ENCODE assay signal across 8 mouse cellular contexts in the genomic region with DNA sequence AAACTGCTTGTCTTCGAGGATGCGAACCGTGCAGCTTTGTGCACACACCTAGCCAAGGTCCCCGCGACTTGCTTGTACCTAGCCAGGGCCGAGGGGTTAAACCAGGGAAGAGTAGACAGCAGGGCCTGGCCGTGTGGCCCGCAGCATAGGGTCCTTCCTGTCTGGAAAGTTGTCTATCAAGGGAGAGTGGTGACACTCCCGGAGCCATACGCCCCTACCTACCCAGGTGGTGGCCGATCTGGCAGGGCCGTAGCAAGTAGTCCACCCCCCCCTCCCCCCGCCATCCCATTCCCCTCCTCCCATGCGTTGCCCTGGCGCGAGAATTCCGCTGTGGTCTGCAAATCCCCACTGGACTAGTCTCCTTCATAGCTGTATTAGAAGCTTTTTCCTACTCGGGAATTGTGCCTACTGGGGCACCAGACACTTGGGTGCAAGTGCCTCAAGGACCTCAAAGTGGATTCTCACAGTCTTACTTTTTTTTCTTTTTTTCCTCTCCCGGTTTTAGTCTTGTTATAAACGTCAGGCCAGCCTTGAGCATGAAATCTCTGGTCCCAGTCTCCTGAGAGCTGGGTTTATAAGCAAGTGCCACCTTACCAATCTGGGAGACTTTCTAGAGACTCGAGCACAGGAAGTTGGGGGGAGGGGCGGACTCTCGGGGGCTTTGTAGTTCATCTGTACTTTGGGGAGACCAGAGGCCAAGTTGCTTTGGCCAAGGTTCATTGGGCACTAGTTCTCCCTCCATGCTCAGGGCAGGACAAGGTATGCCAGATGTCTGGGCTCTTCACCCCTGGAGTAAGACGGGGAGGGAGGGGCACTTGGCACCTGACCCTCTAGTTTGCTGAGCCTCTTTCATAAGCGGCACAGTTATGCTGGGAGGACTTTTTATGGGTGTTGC. TPM values are rescaled to one million over a fixed set of nuclear protein-coding genes. Genes with fewer than 3 reads are reported as not detected.
DNase-seq lines count a peak whose midpoint lies in the region; ATAC-seq and TF ChIP-seq lines count a peak whose summit lies in the region.

No protein-coding gene starts in this region.

- DNase-seq in cerebellum, adult 2 months, result peak; percentile 26 to 50
- DNase-seq in cerebellum, adult 9-10 months, result no peak
- peak; percentile 32 to 52 for DNase-seq in adrenal gland, postnatal 36 days
- no peak for DNase-seq in forebrain, postnatal 0 days
- DNase-seq in liver, postnatal 0 days, result peak; percentile 67
- DNase-seq in frontal cortex, postnatal 25 days (ENCODE audit: low spot score in 2 of 2), result no peak

- no peak overlapping the region for H3K27ac ChIP-seq in cerebellum, adult 2 months (ENCODE audit: insufficient read depth, low read length)
- peak overlapping the region; percentile 81 for H3K27ac ChIP-seq in forebrain, postnatal 0 days (ENCODE audit: low read depth, low read length)
- H3K27ac ChIP-seq in intestine, embryonic 15.5 days, result peak overlapping the region; percentile 87; the same call in 1 of the 2 replicates
- H3K27ac ChIP-seq in liver, postnatal 0 days (ENCODE audit: low read depth), result peak overlapping the region; percentile 90
- H3K27ac ChIP-seq in neural tube, embryonic 13.5 days (replicated peaks), result peak overlapping the region; percentile 91

- TF ChIP-seq EP300 in liver, postnatal 0 days (IDR thresholded peaks at IDR 0.05; ENCODE audit: low read depth), result no peak

- peaks cover 20% of the 10 kb centered on the region for H3K4me1 ChIP-seq in cerebellum, adult 2 months (ENCODE audit: control insufficient read depth, insufficient read depth, low read length)
- H3K4me1 ChIP-seq in forebrain, postnatal 0 days (ENCODE audit: insufficient read depth), result peaks cover 23% of the 10 kb centered on the region
- peaks cover 20% of the 10 kb centered on the region for H3K4me1 ChIP-seq in intestine, embryonic 15.5 days (replicated peaks)
- peaks cover 35% of the 10 kb centered on the region for H3K4me1 ChIP-seq in liver, postnatal 0 days (ENCODE audit: insufficient read depth)
- H3K4me1 ChIP-seq in neural tube, embryonic 13.5 days (replicated peaks), result peaks cover 52% of the 10 kb centered on the region

- no peaks in the 10 kb centered on the region for H3K9me3 ChIP-seq in forebrain, postnatal 0 days (ENCODE audit: low read length)
- H3K9me3 ChIP-seq in intestine, embryonic 15.5 days, result no peaks in the 10 kb centered on the region
- H3K9me3 ChIP-seq in liver, postnatal 0 days (ENCODE audit: low read length), result no peaks in the 10 kb centered on the region
- H3K9me3 ChIP-seq in neural tube, embryonic 13.5 days, result no peaks in the 10 kb centered on the region

- peak overlapping the region; percentile 77 for H3K9ac ChIP-seq in forebrain, postnatal 0 days
- peak overlapping the region; percentile 90 for H3K9ac ChIP-seq in intestine, embryonic 15.5 days
- H3K9ac ChIP-seq in liver, postnatal 0 days (replicated peaks), result peak overlapping the region; percentile 89
- peak overlapping the region; percentile 92 for H3K9ac ChIP-seq in neural tube, embryonic 13.5 days

- peak; percentile 1; the same call in 1 of the 2 replicates for ATAC-seq in forebrain, postnatal 0 days
- ATAC-seq in intestine, embryonic 15.5 days, result peak; percentile 60
- ATAC-seq in liver, postnatal 0 days, result peak; percentile 16
- peak; percentile 40 for ATAC-seq in neural tube, embryonic 13.5 days (ENCODE audit: low read depth)

- TF ChIP-seq CTCF in cerebellum, adult 2 months (IDR thresholded peaks at IDR 0.05; ENCODE audit: borderline replicate concordance, insufficient read depth, low read depth, low read length), result no peak
- no peak for TF ChIP-seq CTCF in forebrain, postnatal 0 days (IDR thresholded peaks at IDR 0.05; ENCODE audit: low read depth)
- TF ChIP-seq CTCF in liver, postnatal 0 days (IDR thresholded peaks at IDR 0.05; ENCODE audit: low read depth), result no peak

- no peaks in the 10 kb centered on the region for H3K36me3 ChIP-seq in forebrain, postnatal 0 days (ENCODE audit: insufficient read depth)
- no peaks in the 10 kb centered on the region for H3K36me3 ChIP-seq in intestine, embryonic 15.5 days
- 0 out of 2 replicates have a peak, but pooled peaks cover 2% of the 10 kb centered on the region for H3K36me3 ChIP-seq in liver, postnatal 0 days (replicated peaks; ENCODE audit: insufficient read depth, low read length)
- no peaks in the 10 kb centered on the region for H3K36me3 ChIP-seq in neural tube, embryonic 13.5 days

- no peaks in the 10 kb centered on the region for H3K27me3 ChIP-seq in cerebellum, adult 2 months (ENCODE audit: control insufficient read depth, insufficient read depth, low read length)
- no peaks in the 10 kb centered on the region for H3K27me3 ChIP-seq in forebrain, postnatal 0 days (ENCODE audit: insufficient read depth, low read length)
- H3K27me3 ChIP-seq in intestine, embryonic 15.5 days (replicated peaks), result no peaks in the 10 kb centered on the region
- H3K27me3 ChIP-seq in liver, postnatal 0 days (ENCODE audit: insufficient read depth, low read length), result no peaks in the 10 kb centered on the region
- H3K27me3 ChIP-seq in neural tube, embryonic 13.5 days, result no peaks in the 10 kb centered on the region

- TF ChIP-seq POLR2A in cerebellum, adult 2 months (IDR thresholded peaks at IDR 0.05; ENCODE audit: borderline replicate concordance, insufficient read depth, low read length), result no peak

- 2% methylated on average over 25 of the region's 25 CpGs for WGBS in cerebellum, adult 2 months
- 3% methylated on average over 25 of the region's 25 CpGs for WGBS in forebrain, postnatal 0 days
- WGBS in intestine, embryonic 15.5 days, result 1% methylated on average over 25 of the region's 25 CpGs
- 2% methylated on average over 25 of the region's 25 CpGs for WGBS in liver, postnatal 0 days (ENCODE audit: insufficient replicate concordance)
- 1% methylated on average over 25 of the region's 25 CpGs for WGBS in neural tube, embryonic 13.5 days

- peak overlapping the region; percentile 96 for H3K4me3 ChIP-seq in cerebellum, adult 2 months (replicated peaks; ENCODE audit: insufficient read depth, low read depth, low read length)
- H3K4me3 ChIP-seq in forebrain, postnatal 0 days (ENCODE audit: low read depth, low read length), result peak overlapping the region; percentile 84
- peak overlapping the region; percentile 93 for H3K4me3 ChIP-seq in intestine, embryonic 15.5 days (replicated peaks)
- H3K4me3 ChIP-seq in liver, postnatal 0 days (ENCODE audit: low read depth, low read length), result peak overlapping the region; percentile 92
- H3K4me3 ChIP-seq in neural tube, embryonic 13.5 days, result peak overlapping the region; percentile 93

- H3K4me2 ChIP-seq in forebrain, postnatal 0 days (ENCODE audit: low read depth), result peak overlapping the region; percentile 87
- peak overlapping the region; percentile 86 for H3K4me2 ChIP-seq in intestine, embryonic 15.5 days (replicated peaks)
- peak overlapping the region; percentile 78 for H3K4me2 ChIP-seq in liver, postnatal 0 days (ENCODE audit: low read depth, low read length)
- peak overlapping the region; percentile 89 for H3K4me2 ChIP-seq in neural tube, embryonic 13.5 days

RNA-seq across cellular contexts. Expression of a gene that starts 0.9 kb away (rescaled TPM):
- 8.9 and 9.6 TPM in 2 replicates for polyA plus RNA-seq in cerebellum, adult 2 months (2012; rRNA removed)
- total RNA-seq in adrenal gland, postnatal 36 days (2021), result 10 to 100 TPM; 11.5 to 15.1 TPM
- 37.0 and 41.2 TPM in 2 replicates for total RNA-seq in forebrain, postnatal 0 days (2014; rRNA removed)
- 16.6 and 18.5 TPM in 2 replicates for polyA plus RNA-seq in forebrain, postnatal 0 days (2015; fragmentation: Nextera tagmentation; extraction: Ambion mirVana)
- polyA plus RNA-seq in intestine, embryonic 15.5 days (2015; fragmentation: Nextera tagmentation; extraction: Ambion mirVana), result 10.2 and 11.9 TPM in 2 replicates
- polyA plus RNA-seq in liver, postnatal 0 days (2015; fragmentation: Nextera tagmentation; extraction: Ambion mirVana), result 13.0 and 13.5 TPM in 2 replicates
- 28.5 and 29.0 TPM in 2 replicates for polyA plus RNA-seq in neural tube, embryonic 13.5 days (2015; fragmentation: Nextera tagmentation; extraction: Ambion mirVana)

Comparison
In these comparisons a context has a peak if more than half of its experiments do, and no peak if none do; other contexts are left out.
1. DNase-seq: peak in cerebellum, adult 2 months (2 of 2), adrenal gland, postnatal 36 days (2 of 2) and liver, postnatal 0 days (single experiment); none in cerebellum, adult 9-10 months (single experiment), forebrain, postnatal 0 days (single experiment) and frontal cortex, postnatal 25 days (0 of 2).
2. ATAC-seq: peak in every context shown above with its lines; median percentile 60 in intestine, embryonic 15.5 days; 40 in neural tube, embryonic 13.5 days; 16 in liver, postnatal 0 days; 1 in forebrain, postnatal 0 days.
3. Peak in every context shown above with its lines, with median percentiles within 50 percentile points of each other: H3K4me3 ChIP-seq, H3K4me2 ChIP-seq and H3K9ac ChIP-seq.